Mouse (Mus musculus): ENCODE data around the gene Mylpf.

The Mylpf gene

GRCm38 (mm10) chr7:127259186-127259905 is 50.7 kb downstream of the Mylpf start:
- WGBS, result 51% methylated on average over 8 of the region's 8 CpGs

- under 1% methylated on average over 50 of the region's 50 CpGs for WGBS
These were observed 51.8 kb downstream of the Mylpf start, which contains the start of gene Dctpp1 for GRCm38 (mm10) chr7:127260309-127261111. Gene Dctpp1 (minus strand): TSS chr7:127260709.

GRCm38 (mm10) chr7:127262218-127262961 is 53.7 kb downstream of the Mylpf start:
- 80% methylated on average over 10 of the region's 10 CpGs for WGBS

GRCm38 (mm10) chr7:127263526-127263925 is 54.8 kb downstream of the Mylpf start:
- WGBS, result 97% methylated on average over 3 of the region's 3 CpGs
